Mouse (Mus musculus) megakaryocyte, embryonic 14.5 days (primary cell): ENCODE data around the gene Mettl9. TPM values are rescaled to one million over a fixed set of nuclear protein-coding genes. Genes with fewer than 3 reads are reported as not detected.

Experiments used
- H3K27me3 ChIP-seq: replicated peaks from 2 replicates; pipeline ENCODE3; 2012; ENCODE audit warnings: inconsistent platforms
- H3K36me3 ChIP-seq: replicated peaks from 2 replicates; pipeline ENCODE3; 2012; ENCODE audit warnings: low read length, inconsistent platforms, mixed read lengths
- H3K4me1 ChIP-seq: 2 replicates; pipeline ENCODE4 v1.6.1; 2012; ENCODE audit warnings: inconsistent platforms
- H3K4me3 ChIP-seq: replicated peaks from 2 replicates; pipeline ENCODE3; 2012; ENCODE audit warnings: moderate library complexity, mild to moderate bottlenecking, inconsistent platforms
- H3K9me3 ChIP-seq: 2 replicates; pipeline ENCODE4 v1.6.1; 2012; ENCODE audit warnings: inconsistent platforms
- FLI1 ChIP-seq: IDR thresholded peaks from 2 replicates; pipeline ENCODE4 v1.6.1; 2012; ENCODE audit warnings: low read length, inconsistent platforms, mixed read lengths
- GATA1 ChIP-seq: IDR thresholded peaks from 3 replicates; pipeline ENCODE4 v1.6.1; 2012; ENCODE audit warnings: mixed read lengths, low read length, inconsistent platforms, borderline replicate concordance
- polyA plus RNA-seq: library from polyadenylated mRNA; stranded (reverse); fragments of >175 nt; gene quantifications from 2 replicates; pipeline ENCODE4 v1.2.3, GENCODE M21; 2012; ENCODE audit warnings: low replicate concordance; ENCODE audit not compliant: insufficient read depth

Gene Mettl9
- polyA plus RNA-seq, 1 experiment, result 20.0 TPM

DNA sequence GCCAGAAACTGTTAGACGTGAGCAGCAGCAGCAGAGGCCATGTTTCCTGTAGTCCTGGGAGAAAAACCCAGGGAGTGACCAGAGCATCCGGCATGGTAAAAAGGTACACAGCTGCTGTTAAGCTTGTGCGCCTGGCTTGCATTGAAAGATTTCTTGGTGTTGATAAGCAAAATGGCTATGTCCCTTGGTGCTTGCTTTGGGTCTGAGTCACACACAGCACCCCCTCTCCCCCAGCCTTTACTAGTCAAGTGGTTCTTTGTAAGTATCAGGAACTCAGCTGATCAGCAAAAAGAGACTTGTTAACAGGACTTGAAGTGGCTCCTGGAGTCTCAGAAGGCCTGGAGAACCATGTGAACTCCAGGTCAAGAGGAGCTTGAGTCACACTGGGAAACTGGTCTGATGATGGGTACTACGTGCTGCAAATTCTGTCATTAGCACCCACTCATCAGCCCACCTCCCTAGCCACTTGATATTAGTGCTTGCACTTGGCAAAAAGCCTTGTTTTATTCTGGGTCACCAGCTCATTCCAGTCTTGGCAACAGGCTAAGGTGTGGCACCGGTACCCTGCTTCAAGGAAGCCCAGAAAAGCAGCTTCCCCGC is 40.7 kb downstream of the Mettl9 start:
- no peaks in the 10 kb centered on the region for H3K27me3 ChIP-seq
- peaks cover 79% of the 10 kb centered on the region for H3K36me3 ChIP-seq
- H3K4me1 ChIP-seq, result peaks cover 3% of the 10 kb centered on the region; the same call in 1 of the 2 replicates
- TF ChIP-seq FLI1 (no peak), GATA1 (no peak)
- H3K9me3 ChIP-seq, result no peaks in the 10 kb centered on the region
- H3K4me3 ChIP-seq, result peak overlapping the region; percentile 42

DNA sequence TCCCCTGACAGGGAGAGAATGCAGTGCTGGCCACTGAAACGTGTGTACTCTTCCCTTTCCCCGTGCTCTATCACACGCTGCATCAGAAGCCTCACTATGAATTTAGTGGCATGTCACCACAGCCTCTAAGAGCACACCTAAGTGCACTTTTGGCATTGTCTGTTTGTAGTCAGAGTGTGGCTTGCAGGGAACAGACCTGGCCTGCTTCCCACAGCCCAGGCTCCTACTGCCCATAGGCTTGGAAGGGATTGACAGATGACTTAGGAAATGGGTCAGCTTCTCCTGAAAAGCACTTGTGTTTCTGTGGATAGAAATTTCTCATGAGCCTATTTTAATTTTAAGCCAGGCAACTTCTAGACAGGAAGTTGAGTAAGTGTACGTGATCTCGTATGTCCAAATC is 41.2 kb downstream of the Mettl9 start:
- Histone ChIP-seq H3K36me3 (peaks cover 74% of the 10 kb centered on the region), H3K4me3 (peak overlapping the region; percentile 42), H3K9me3 (no peaks in the 10 kb centered on the region), H3K4me1 (peaks cover 3% of the 10 kb centered on the region; the same call in 1 of the 2 replicates), H3K27me3 (no peaks in the 10 kb centered on the region)
- no peak for TF ChIP-seq FLI1
- TF ChIP-seq GATA1, result no peak

DNA sequence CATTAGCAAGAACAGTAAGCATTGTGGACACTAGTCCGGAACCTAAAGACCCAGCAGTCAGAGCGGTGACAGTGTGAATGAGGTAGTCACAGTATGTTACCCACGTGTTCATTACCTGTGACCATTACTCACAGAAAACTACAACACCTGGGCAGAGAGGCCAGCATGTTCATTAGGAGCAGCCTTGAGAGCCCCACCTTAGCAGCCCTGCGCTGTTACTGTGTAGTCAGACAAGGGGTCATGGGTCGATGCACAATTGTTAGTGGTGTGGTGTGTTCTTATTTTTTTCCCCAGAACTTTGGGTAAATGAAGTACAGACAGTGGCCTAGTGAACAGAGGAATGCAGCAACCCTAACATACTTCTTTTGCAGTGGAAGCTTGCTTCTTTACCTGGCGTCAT is 43.1 kb downstream of the Mettl9 start:
- TF ChIP-seq FLI1, result no peak
- TF ChIP-seq GATA1, result no peak
- Histone ChIP-seq H3K4me3 (no peak overlapping the region), H3K27me3 (no peaks in the 10 kb centered on the region), H3K4me1 (no peaks in the 10 kb centered on the region), H3K9me3 (no peaks in the 10 kb centered on the region), H3K36me3 (peaks cover 55% of the 10 kb centered on the region)

DNA sequence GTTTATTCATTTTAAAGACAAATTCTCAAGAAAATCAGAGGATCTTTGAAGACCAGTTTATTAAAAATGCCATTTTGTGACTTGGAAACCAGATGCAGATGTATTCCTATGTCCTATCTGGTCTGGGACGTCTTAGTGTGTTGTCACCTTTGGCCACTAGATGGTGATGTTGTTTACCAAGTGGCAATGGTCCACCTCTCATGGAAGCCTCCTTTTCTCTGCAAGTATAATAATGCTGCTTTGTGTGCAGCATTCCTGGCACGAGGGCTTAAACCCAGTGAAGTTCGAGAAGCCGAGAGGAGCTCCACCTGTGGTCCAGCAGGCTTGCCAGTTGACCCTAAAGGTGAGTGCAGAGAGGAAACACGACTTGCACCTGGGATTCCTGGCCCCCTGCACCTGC is 43.6 kb downstream of the Mettl9 start:
- H3K4me3 ChIP-seq, result no peak overlapping the region
- no peaks in the 10 kb centered on the region for H3K27me3 ChIP-seq
- no peaks in the 10 kb centered on the region for H3K9me3 ChIP-seq
- peaks cover 54% of the 10 kb centered on the region for H3K36me3 ChIP-seq
- TF ChIP-seq FLI1, result no peak
- TF ChIP-seq GATA1, result no peak
- no peaks in the 10 kb centered on the region for H3K4me1 ChIP-seq

DNA sequence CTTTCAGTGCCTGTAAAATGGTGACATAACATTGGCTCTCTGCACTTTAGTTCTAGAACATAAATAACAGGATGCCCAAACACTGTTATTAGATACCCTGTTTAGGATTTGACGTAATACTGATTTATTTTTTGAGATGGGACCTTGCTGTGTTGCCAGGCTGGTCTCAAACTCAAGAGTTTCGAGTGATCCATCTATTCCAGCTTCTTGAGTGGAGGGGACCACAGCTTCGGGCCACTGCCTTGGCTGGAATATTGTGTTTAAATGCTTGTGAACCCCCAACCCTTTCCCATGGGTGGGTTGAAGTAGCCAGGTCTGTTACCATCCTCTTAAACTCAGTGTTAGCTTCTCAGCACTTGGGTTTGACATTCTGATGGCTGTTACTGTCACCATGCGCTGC is 47.1 kb downstream of the Mettl9 start, which contains the start of gene Otoa:
Gene Otoa (plus strand): TSS at position 301 of the 400 bp plus-strand sequence.
- H3K27me3 ChIP-seq, result peaks cover 5% of the 10 kb centered on the region
- peaks cover 25% of the 10 kb centered on the region for H3K36me3 ChIP-seq
- peaks cover 3% of the 10 kb centered on the region; the same call in 1 of the 2 replicates for H3K4me1 ChIP-seq
- H3K9me3 ChIP-seq, result no peaks in the 10 kb centered on the region
- TF ChIP-seq GATA1 (no peak), FLI1 (no peak)
- H3K4me3 ChIP-seq, result no peak within 1 kb of the TSS

DNA sequence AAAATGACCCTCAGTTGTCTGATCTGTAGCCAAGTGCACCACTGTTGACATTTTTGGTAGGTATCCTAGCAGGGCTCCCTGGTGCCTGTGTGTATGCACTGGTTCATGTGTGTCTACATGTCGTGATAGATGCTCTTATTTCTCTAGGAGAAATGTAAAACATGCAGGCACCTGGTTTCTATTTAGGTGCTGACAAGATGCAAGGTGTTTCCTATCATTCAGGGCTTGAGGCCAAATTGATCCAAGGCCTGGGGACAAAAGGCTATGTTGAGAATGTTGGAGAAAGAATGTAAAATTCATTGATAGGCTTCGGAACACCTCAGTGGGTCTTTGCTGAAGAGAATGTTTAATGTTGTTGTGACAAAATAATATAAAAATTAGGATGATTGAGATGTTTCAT is 47.6 kb downstream of the Mettl9 start:
- Histone ChIP-seq H3K27me3 (peaks cover 8% of the 10 kb centered on the region), H3K9me3 (no peaks in the 10 kb centered on the region), H3K4me1 (peaks cover 3% of the 10 kb centered on the region; the same call in 1 of the 2 replicates), H3K4me3 (no peak overlapping the region), H3K36me3 (peaks cover 20% of the 10 kb centered on the region)
- TF ChIP-seq GATA1 (no peak), FLI1 (no peak)

DNA sequence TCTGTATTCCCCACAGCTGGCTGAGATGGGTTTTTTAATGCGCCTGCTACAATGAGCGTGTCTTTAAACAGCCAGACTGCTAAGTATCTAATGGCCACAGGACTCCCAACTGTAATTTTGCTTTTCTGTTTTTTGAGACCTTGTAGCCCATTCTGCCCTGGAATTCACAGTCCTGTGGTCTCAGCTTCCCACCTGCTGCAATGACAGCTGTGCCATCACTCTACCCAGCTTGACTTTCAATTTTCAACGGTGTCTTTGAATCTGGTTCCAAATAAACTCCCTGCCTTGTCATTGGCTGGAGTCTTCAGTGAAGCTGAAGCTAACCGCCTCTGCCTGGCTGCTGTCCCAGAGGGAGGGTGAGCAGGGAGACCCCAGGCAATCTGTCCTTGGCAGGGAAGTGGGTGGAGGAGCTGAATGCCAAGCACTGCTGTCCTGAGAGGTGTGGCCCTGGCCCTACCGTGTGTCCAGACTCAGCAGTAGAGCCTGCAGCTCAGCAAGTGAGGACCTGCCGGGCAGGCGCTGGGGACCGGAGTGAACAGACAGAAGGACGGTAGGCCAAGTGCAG is 48.8 kb downstream of the Mettl9 start:
- Histone ChIP-seq H3K4me3 (no peak overlapping the region), H3K27me3 (peaks cover 12% of the 10 kb centered on the region), H3K4me1 (peaks cover 3% of the 10 kb centered on the region; the same call in 1 of the 2 replicates), H3K9me3 (no peaks in the 10 kb centered on the region), H3K36me3 (peaks cover 8% of the 10 kb centered on the region)
- no peak for TF ChIP-seq GATA1
- no peak for TF ChIP-seq FLI1

DNA sequence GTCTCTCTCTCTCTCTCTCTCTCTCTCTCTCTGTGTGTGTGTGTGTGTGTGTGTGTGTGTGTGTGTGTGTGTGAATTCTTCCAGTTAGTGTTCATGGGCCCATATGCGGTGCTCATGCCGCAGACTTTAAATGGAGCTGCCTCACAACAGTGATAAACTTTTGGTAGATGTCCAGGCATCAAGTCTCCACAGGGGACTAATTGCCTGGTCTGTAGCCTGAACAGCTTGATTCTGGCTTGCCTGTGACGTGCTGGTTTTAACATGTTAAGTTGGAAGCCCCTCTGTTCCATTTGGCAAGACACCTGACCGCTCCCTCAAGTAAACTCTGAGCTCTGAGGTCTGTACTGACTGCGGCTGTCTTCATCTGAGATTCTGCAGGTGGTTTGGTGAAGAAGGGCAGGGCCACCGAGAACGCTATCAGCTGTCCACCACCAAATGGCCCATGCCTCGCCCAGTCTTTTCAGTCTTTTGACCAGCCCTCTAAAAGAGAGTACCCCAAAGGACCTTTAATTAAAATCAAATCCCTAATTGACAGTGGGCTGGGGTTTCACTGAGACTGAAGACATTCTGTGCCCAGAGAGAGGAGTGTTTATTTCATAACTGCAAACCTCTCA is 50.7 kb downstream of the Mettl9 start:
- Histone ChIP-seq H3K36me3 (no peaks in the 10 kb centered on the region), H3K4me3 (no peak overlapping the region), H3K9me3 (no peaks in the 10 kb centered on the region), H3K4me1 (peaks cover 8% of the 10 kb centered on the region; the same call in 1 of the 2 replicates), H3K27me3 (peaks cover 16% of the 10 kb centered on the region)
- TF ChIP-seq FLI1 (no peak), GATA1 (no peak)

DNA sequence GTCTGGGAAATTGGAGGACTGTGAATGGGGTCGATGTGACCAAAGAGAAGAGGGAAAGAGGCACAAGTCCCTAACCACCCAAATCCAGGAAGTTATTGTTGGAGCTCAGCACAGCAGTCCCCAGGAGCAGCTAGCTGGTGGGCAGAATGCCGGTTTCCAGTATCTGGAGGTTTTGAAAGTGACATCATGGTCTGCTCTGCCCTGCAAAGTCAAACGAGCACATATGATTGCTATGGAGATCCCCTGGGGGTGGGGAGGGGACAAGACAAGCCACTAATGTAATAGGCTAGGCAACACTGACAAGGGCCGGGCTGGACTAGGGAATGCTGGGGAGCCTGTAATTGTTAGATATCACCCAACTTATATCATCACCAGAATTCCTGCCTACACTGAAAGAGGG is 51.3 kb downstream of the Mettl9 start:
- H3K4me1 ChIP-seq, result peaks cover 9% of the 10 kb centered on the region; the same call in 1 of the 2 replicates
- peaks cover 16% of the 10 kb centered on the region for H3K27me3 ChIP-seq
- H3K9me3 ChIP-seq, result no peaks in the 10 kb centered on the region
- no peaks in the 10 kb centered on the region for H3K36me3 ChIP-seq
- TF ChIP-seq FLI1 (no peak), GATA1 (no peak)
- no peak overlapping the region for H3K4me3 ChIP-seq

DNA sequence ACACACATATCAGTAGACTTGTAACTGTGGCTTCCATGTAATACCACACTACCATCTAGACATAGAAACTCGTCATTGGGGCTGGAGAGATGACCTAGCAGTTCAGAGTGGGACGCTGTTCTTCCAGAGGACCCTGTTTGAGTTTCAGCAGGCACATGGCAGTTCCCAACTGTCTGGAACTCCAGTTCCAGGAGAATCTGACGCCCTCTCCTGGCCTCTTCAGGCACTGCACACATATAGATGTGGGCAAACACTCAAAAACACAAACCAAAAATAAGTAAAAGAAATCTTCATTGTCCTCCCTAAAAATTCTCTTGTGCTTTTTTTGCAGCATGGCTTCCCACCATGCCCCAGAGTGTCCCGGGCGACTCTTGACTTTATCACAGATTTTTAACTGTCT is 54.5 kb downstream of the Mettl9 start:
- TF ChIP-seq FLI1 (no peak), GATA1 (no peak)
- H3K4me3 ChIP-seq, result no peak overlapping the region
- peaks cover 12% of the 10 kb centered on the region for H3K4me1 ChIP-seq
- H3K9me3 ChIP-seq, result no peaks in the 10 kb centered on the region
- H3K36me3 ChIP-seq, result no peaks in the 10 kb centered on the region
- H3K27me3 ChIP-seq, result peaks cover 26% of the 10 kb centered on the region
